Mouse (Mus musculus) liver, adult 2 months (tissue): ENCODE data around the gene Arl15.

Experiments used
- CTCF ChIP-seq: fragments of 200-500 bp; IDR thresholded peaks from 2 replicates; pipeline ENCODE4 v1.5.1; 2011; ENCODE audit warnings: low read depth, low read length, control low read depth
- POLR2A ChIP-seq: fragments of 200-500 bp; IDR thresholded peaks from 2 replicates; pipeline ENCODE4 v1.6.1; 2011; ENCODE audit warnings: low read length, control low read depth; ENCODE audit not compliant: insufficient read depth; ENCODE audit errors: extremely low read depth

GRCm38 (mm10) chr13:113950131-113950530 is 155.8 kb downstream of the Arl15 start:
- TF ChIP-seq CTCF (no peak), POLR2A (no peak)
